Mouse (Mus musculus) cerebellum, postnatal 4 days (tissue): ENCODE measurements around the gene Mybpc1.
"Not testable (repeated sequence)": the region's sequence is repeated elsewhere in the genome, so short reads cannot be mapped to it uniquely, and the experiment has no call there.

Source experiments
- DNase-seq, 2 experiments: peaks; one replicate each; pipeline ENCODE4 v3.0.0; 2022; ENCODE audit warnings: low spot score in 2 of 2, mixed read lengths in 1 of 2

The Mybpc1 gene

GRCm38 (mm10) chr10:88550225-88550624, 54.7 kb downstream of the Mybpc1 start:
- no peak for DNase-seq

GRCm38 (mm10) chr10:88547635-88548034, 57.3 kb downstream of the Mybpc1 start:
- no peak for DNase-seq

GRCm38 (mm10) chr10:88530631-88531030, 74.3 kb downstream of the Mybpc1 start:
- DNase-seq: no peak

GRCm38 (mm10) chr10:88524016-88524415, 80.9 kb downstream of the Mybpc1 start:
- no peak for DNase-seq

GRCm38 (mm10) chr10:88523212-88523611, 81.7 kb downstream of the Mybpc1 start:
- no peak for DNase-seq

GRCm38 (mm10) chr10:88522795-88523194, 82.2 kb downstream of the Mybpc1 start:
- DNase-seq: no peak

GRCm38 (mm10) chr10:88515049-88515448, 89.9 kb downstream of the Mybpc1 start:
- DNase-seq: not testable (repeated sequence)

GRCm38 (mm10) chr10:88514495-88514894, 90.5 kb downstream of the Mybpc1 start:
- DNase-seq: peak; percentile 28 to 50

GRCm38 (mm10) chr10:88513574-88514135, 91.3 kb downstream of the Mybpc1 start:
- no peak for DNase-seq

- DNase-seq: no peak
Observed at GRCm38 (mm10) chr10:88511355-88511754, 93.6 kb downstream of the Mybpc1 start.

- DNase-seq: no peak
Observed at GRCm38 (mm10) chr10:88510503-88511271, 94.3 kb downstream of the Mybpc1 start.

GRCm38 (mm10) chr10:88507691-88508143, 97.2 kb downstream of the Mybpc1 start:
- no peak for DNase-seq

GRCm38 (mm10) chr10:88505256-88505655, 99.7 kb downstream of the Mybpc1 start:
- no peak for DNase-seq

- DNase-seq: no peak
Observed at GRCm38 (mm10) chr10:88504481-88504880, 100.5 kb downstream of the Mybpc1 start.

- DNase-seq: peak; percentile 59 to 87
Observed at GRCm38 (mm10) chr10:88503421-88504314, 101.3 kb downstream of the Mybpc1 start, which contains the start of gene Chpt1. Gene Chpt1, minus strand, starts transcription at chr10:88504073.

GRCm38 (mm10) chr10:88502919-88503318, 102.0 kb downstream of the Mybpc1 start:
- DNase-seq: no peak

GRCm38 (mm10) chr10:88501886-88502765, 102.8 kb downstream of the Mybpc1 start:
- no peak for DNase-seq

- DNase-seq: no peak
Observed at GRCm38 (mm10) chr10:88501370-88501769, 103.6 kb downstream of the Mybpc1 start.

GRCm38 (mm10) chr10:88499993-88500392, 105.0 kb downstream of the Mybpc1 start:
- no peak for DNase-seq

GRCm38 (mm10) chr10:88496864-88497564, 107.9 kb downstream of the Mybpc1 start:
- no peak for DNase-seq
